Mouse (Mus musculus) midbrain, embryonic 10.5 days (tissue): ENCODE measurements at regions not wholly inside any gene's neighbourhood (a gene's known extent, or its start where the extent isn't known, plus 50 kb on each side); places are given as distances from the start of the nearest gene placed in this dataset.

Source experiments
- DNase-seq: peaks from one replicate; pipeline ENCODE4 v3.0.0-alpha.2; 2017; ENCODE audit warnings: low spot score
- H3K27ac ChIP-seq: fragments of 300-500 bp; sonication (generic); replicated peaks from 2 replicates; pipeline ENCODE4 v1.5.1; 2016; ENCODE audit warnings: mild to moderate bottlenecking
- H3K27me3 ChIP-seq: fragments of 300-500 bp; sonication (generic); 2 replicates; pipeline ENCODE4 v1.6.1; 2016; ENCODE audit warnings: low read depth, mild to moderate bottlenecking; ENCODE audit not compliant: poor library complexity, severe bottlenecking
- H3K36me3 ChIP-seq: fragments of 300-500 bp; sonication (generic); 2 replicates; pipeline ENCODE4 v1.6.1; 2016; ENCODE audit warnings: mild to moderate bottlenecking, moderate library complexity
- H3K4me1 ChIP-seq: fragments of 300-500 bp; sonication (generic); 2 replicates; pipeline ENCODE4 v1.6.1; 2016
- H3K4me3 ChIP-seq: fragments of 300-500 bp; sonication (generic); 2 replicates; pipeline ENCODE4 v1.5.1; 2016; ENCODE audit warnings: mild to moderate bottlenecking, moderate library complexity
- H3K9me3 ChIP-seq: fragments of 300-500 bp; sonication (generic); replicated peaks from 2 replicates; pipeline ENCODE4 v1.6.1; 2016; ENCODE audit warnings: mild to moderate bottlenecking
- WGBS: fragments of 180-500 bp; shearing (Covaris S2); methylation state at CpG from one replicate; pipeline ENCODE4 v1.1.7; 2016; 5-methylcytosine and 5-hydroxymethylcytosine counted together

GRCm38 (mm10) chr2:45486530-45486929 lies 369.3 kb upstream of the Zeb2 start:
- H3K27me3 ChIP-seq, result no peaks in the 10 kb centered on the region
- no peak for DNase-seq
- 89% methylated on average over 5 of the region's 5 CpGs for WGBS
- H3K4me3 ChIP-seq, result no peak overlapping the region
- H3K27ac ChIP-seq, result no peak overlapping the region
- no peaks in the 10 kb centered on the region for H3K4me1 ChIP-seq
- H3K9me3 ChIP-seq, result no peaks in the 10 kb centered on the region
- H3K36me3 ChIP-seq, result no peaks in the 10 kb centered on the region

GRCm38 (mm10) chr2:45485477-45485876 lies 368.3 kb upstream of the Zeb2 start:
- no peak for DNase-seq
- WGBS, result 76% methylated on average over 10 of the region's 10 CpGs

GRCm38 (mm10) chr2:45480671-45481070 lies 363.5 kb upstream of the Zeb2 start:
- H3K9me3 ChIP-seq, result no peaks in the 10 kb centered on the region
- no peak overlapping the region for H3K4me3 ChIP-seq
- H3K27me3 ChIP-seq, result no peaks in the 10 kb centered on the region
- DNase-seq, result no peak
- H3K36me3 ChIP-seq, result no peaks in the 10 kb centered on the region
- no peak overlapping the region for H3K27ac ChIP-seq
- WGBS, result 80% methylated on average over 2 of the region's 2 CpGs
- no peaks in the 10 kb centered on the region for H3K4me1 ChIP-seq

More at GRCm38 (mm10) chr2:45485477-45485876, 368.3 kb upstream of the Zeb2 start:
- Histone ChIP-seq H3K27me3 (no peaks in the 10 kb centered on the region), H3K27ac (no peak overlapping the region), H3K9me3 (no peaks in the 10 kb centered on the region), H3K4me3 (no peak overlapping the region), H3K36me3 (no peaks in the 10 kb centered on the region), H3K4me1 (no peaks in the 10 kb centered on the region)

- Histone ChIP-seq H3K36me3 (no peaks in the 10 kb centered on the region), H3K9me3 (no peaks in the 10 kb centered on the region), H3K27me3 (no peaks in the 10 kb centered on the region), H3K4me1 (no peaks in the 10 kb centered on the region), H3K4me3 (no peak overlapping the region), H3K27ac (no peak overlapping the region)
- DNase-seq, result no peak
These were observed 358.8 kb upstream of the Zeb2 start for GRCm38 (mm10) chr2:45475996-45476395.

GRCm38 (mm10) chr2:45464306-45464705 lies 347.1 kb upstream of the Zeb2 start:
- Histone ChIP-seq H3K36me3 (no peaks in the 10 kb centered on the region), H3K27me3 (no peaks in the 10 kb centered on the region), H3K9me3 (no peaks in the 10 kb centered on the region), H3K27ac (no peak overlapping the region), H3K4me3 (no peak overlapping the region), H3K4me1 (no peaks in the 10 kb centered on the region)
- no peak for DNase-seq
- 90% methylated on average over 4 of the region's 4 CpGs for WGBS

- Histone ChIP-seq H3K36me3 (no peaks in the 10 kb centered on the region), H3K27me3 (no peaks in the 10 kb centered on the region), H3K27ac (no peak overlapping the region), H3K4me3 (no peak overlapping the region), H3K4me1 (no peaks in the 10 kb centered on the region), H3K9me3 (no peaks in the 10 kb centered on the region)
- no peak for DNase-seq
These were observed 342.2 kb upstream of the Zeb2 start for GRCm38 (mm10) chr2:45459410-45459809.

- Histone ChIP-seq H3K4me3 (no peak overlapping the region), H3K27me3 (no peaks in the 10 kb centered on the region), H3K4me1 (no peaks in the 10 kb centered on the region), H3K36me3 (no peaks in the 10 kb centered on the region), H3K27ac (no peak overlapping the region), H3K9me3 (no peaks in the 10 kb centered on the region)
- WGBS, result 87% methylated on average over 2 of the region's 2 CpGs
- DNase-seq, result no peak
These were observed 337.6 kb upstream of the Zeb2 start for GRCm38 (mm10) chr2:45454811-45455210.

GRCm38 (mm10) chr2:45439146-45439545 lies 322.0 kb upstream of the Zeb2 start:
- H3K36me3 ChIP-seq, result no peaks in the 10 kb centered on the region
- DNase-seq, result no peak
- no peak overlapping the region for H3K27ac ChIP-seq
- 75% methylated on average over 4 of the region's 4 CpGs for WGBS
- no peaks in the 10 kb centered on the region for H3K27me3 ChIP-seq
- H3K4me3 ChIP-seq, result no peak overlapping the region
- 0 out of 2 replicates have a peak, but pooled peaks cover 7% of the 10 kb centered on the region for H3K4me1 ChIP-seq
- no peaks in the 10 kb centered on the region for H3K9me3 ChIP-seq

GRCm38 (mm10) chr2:45438739-45439138 lies 321.5 kb upstream of the Zeb2 start:
- DNase-seq, result no peak
- H3K9me3 ChIP-seq, result no peaks in the 10 kb centered on the region
- no peak overlapping the region for H3K27ac ChIP-seq
- no peak overlapping the region for H3K4me3 ChIP-seq
- no peaks in the 10 kb centered on the region for H3K36me3 ChIP-seq
- 0 out of 2 replicates have a peak, but pooled peaks cover 7% of the 10 kb centered on the region for H3K4me1 ChIP-seq
- 82% methylated on average over 9 of the region's 9 CpGs for WGBS
- H3K27me3 ChIP-seq, result no peaks in the 10 kb centered on the region

GRCm38 (mm10) chr2:45435261-45435980 lies 318.2 kb upstream of the Zeb2 start:
- Histone ChIP-seq H3K27me3 (no peaks in the 10 kb centered on the region), H3K36me3 (no peaks in the 10 kb centered on the region), H3K27ac (no peak overlapping the region), H3K4me3 (no peak overlapping the region), H3K4me1 (0 out of 2 replicates have a peak, but pooled peaks cover 7% of the 10 kb centered on the region), H3K9me3 (no peaks in the 10 kb centered on the region)
- no peak for DNase-seq
- WGBS, result 73% methylated on average over 6 of the region's 6 CpGs

- H3K27me3 ChIP-seq, result no peaks in the 10 kb centered on the region
- WGBS, result 88% methylated on average over 5 of the region's 5 CpGs
- no peak overlapping the region for H3K27ac ChIP-seq
- H3K9me3 ChIP-seq, result no peaks in the 10 kb centered on the region
- 0 out of 2 replicates have a peak, but pooled peaks cover 7% of the 10 kb centered on the region for H3K4me1 ChIP-seq
- H3K4me3 ChIP-seq, result no peak overlapping the region
- DNase-seq, result no peak
- H3K36me3 ChIP-seq, result no peaks in the 10 kb centered on the region
These were observed 317.6 kb upstream of the Zeb2 start for GRCm38 (mm10) chr2:45434789-45435188.

- H3K9me3 ChIP-seq, result no peaks in the 10 kb centered on the region
- DNase-seq, result no peak
- H3K4me3 ChIP-seq, result no peak overlapping the region
- no peak overlapping the region for H3K27ac ChIP-seq
- no peaks in the 10 kb centered on the region for H3K36me3 ChIP-seq
- H3K27me3 ChIP-seq, result no peaks in the 10 kb centered on the region
- 87% methylated on average over 1 of the region's 1 CpGs for WGBS
- H3K4me1 ChIP-seq, result 0 out of 2 replicates have a peak, but pooled peaks cover 7% of the 10 kb centered on the region
These were observed 317.0 kb upstream of the Zeb2 start for GRCm38 (mm10) chr2:45434169-45434568.

- H3K4me1 ChIP-seq, result 0 out of 2 replicates have a peak, but pooled peaks cover 7% of the 10 kb centered on the region
- no peaks in the 10 kb centered on the region for H3K27me3 ChIP-seq
- H3K4me3 ChIP-seq, result no peak overlapping the region
- H3K36me3 ChIP-seq, result no peaks in the 10 kb centered on the region
- no peak overlapping the region for H3K27ac ChIP-seq
- WGBS, result 90% methylated on average over 4 of the region's 4 CpGs
- no peak for DNase-seq
- H3K9me3 ChIP-seq, result no peaks in the 10 kb centered on the region
These were observed 314.2 kb upstream of the Zeb2 start for GRCm38 (mm10) chr2:45431366-45431765.
